ENCODE assay signal across 19 mouse cellular contexts in genomic region chr2:75556744-75557143, GRCm38 (mm10).
DNase-seq lines count a peak whose midpoint lies in the region; ATAC-seq and TF ChIP-seq lines count a peak whose summit lies in the region.
"Had no signal": no experiment of that assay in that cellular context is flagged by ENCODE, and none has a peak within 500 bp of the region (broad histone marks: within the 10 kb centered on the region; RNA-seq: fewer than 3 reads in every experiment).

No protein-coding gene starts in this region.

- H3K27ac ChIP-seq in lung, embryonic 14.5 days (ENCODE audit: low read depth), result no peak overlapping the region
- peak overlapping the region; percentile 67; the same call in 1 of the 2 replicates for H3K27ac ChIP-seq in limb, embryonic 13.5 days
- H3K27ac ChIP-seq: embryonic facial prominence, embryonic 12.5 days; heart, adult 2 months; heart, embryonic 15.5 days; hindbrain, embryonic 13.5 days; intestine, embryonic 15.5 days; liver, embryonic 13.5 days; macrophage; midbrain, embryonic 12.5 days had no signal

- H3K4me2 ChIP-seq in lung, embryonic 14.5 days, result no peak overlapping the region
- H3K4me2 ChIP-seq in limb, embryonic 13.5 days (replicated peaks), result peak overlapping the region; percentile 30
- H3K4me2 ChIP-seq: embryonic facial prominence, embryonic 12.5 days; heart, embryonic 15.5 days; hindbrain, embryonic 13.5 days; intestine, embryonic 15.5 days; liver, embryonic 13.5 days; midbrain, embryonic 12.5 days had no signal

- H3K9me3 ChIP-seq in lung, embryonic 14.5 days (ENCODE audit: low read depth, low read length), result no peaks in the 10 kb centered on the region
- no peaks in the 10 kb centered on the region for H3K9me3 ChIP-seq in limb, embryonic 13.5 days
- H3K9me3 ChIP-seq: embryonic facial prominence, embryonic 12.5 days; heart, embryonic 15.5 days; hindbrain, embryonic 13.5 days; intestine, embryonic 15.5 days; liver, embryonic 13.5 days; midbrain, embryonic 12.5 days had no signal

- H3K36me3 ChIP-seq in lung, embryonic 14.5 days (ENCODE audit: insufficient read depth), result no peaks in the 10 kb centered on the region
- no peaks in the 10 kb centered on the region for H3K36me3 ChIP-seq in limb, embryonic 13.5 days
- H3K36me3 ChIP-seq: embryonic facial prominence, embryonic 12.5 days; heart, embryonic 15.5 days; hindbrain, embryonic 13.5 days; intestine, embryonic 15.5 days; liver, embryonic 13.5 days; midbrain, embryonic 12.5 days had no signal

- no peak overlapping the region for H3K9ac ChIP-seq in lung, embryonic 14.5 days
- H3K9ac ChIP-seq in limb, embryonic 13.5 days, result no peak overlapping the region
- H3K9ac ChIP-seq: embryonic facial prominence, embryonic 12.5 days; heart, embryonic 15.5 days; hindbrain, embryonic 13.5 days; intestine, embryonic 15.5 days; liver, embryonic 13.5 days; midbrain, embryonic 12.5 days had no signal

- no peak for ATAC-seq in lung, embryonic 14.5 days (ENCODE audit: insufficient read depth)
- ATAC-seq in limb, embryonic 13.5 days (ENCODE audit: low FRiP score, low read depth), result no peak
- ATAC-seq in erythroid progenitor cell, adult 5-6 weeks (replicated peaks; ENCODE audit: low FRiP score, poor library complexity, severe bottlenecking), result no peak
- ATAC-seq: forebrain, embryonic 16.5 days; intestine, embryonic 15.5 days had no signal

- no peak overlapping the region for H3K4me3 ChIP-seq in lung, embryonic 14.5 days (ENCODE audit: low read depth, low read length)
- H3K4me3 ChIP-seq in limb, embryonic 13.5 days, result no peak overlapping the region
- H3K4me3 ChIP-seq: embryonic facial prominence, embryonic 12.5 days; heart, adult 2 months; heart, embryonic 15.5 days; hindbrain, embryonic 13.5 days; intestine, embryonic 15.5 days; liver, embryonic 13.5 days; midbrain, embryonic 12.5 days had no signal

- no peaks in the 10 kb centered on the region for H3K27me3 ChIP-seq in lung, embryonic 14.5 days (ENCODE audit: insufficient read depth, low read length)
- peaks cover 5% of the 10 kb centered on the region; the same call in 1 of the 2 replicates for H3K27me3 ChIP-seq in limb, embryonic 13.5 days
- H3K27me3 ChIP-seq: embryonic facial prominence, embryonic 12.5 days; heart, embryonic 15.5 days; hindbrain, embryonic 13.5 days; intestine, embryonic 15.5 days; liver, embryonic 13.5 days; midbrain, embryonic 12.5 days had no signal

- 44% methylated on average over 7 of the region's 7 CpGs for WGBS in lung, embryonic 14.5 days
- 57% methylated on average over 7 of the region's 7 CpGs for WGBS in limb, embryonic 13.5 days

- 0 out of 2 replicates have a peak, but pooled peaks cover 2% of the 10 kb centered on the region for H3K4me1 ChIP-seq in lung, embryonic 14.5 days (ENCODE audit: insufficient read depth)
- peaks cover 22% of the 10 kb centered on the region for H3K4me1 ChIP-seq in limb, embryonic 13.5 days
- H3K4me1 ChIP-seq: embryonic facial prominence, embryonic 12.5 days; intestine, embryonic 15.5 days; liver, embryonic 13.5 days; midbrain, embryonic 12.5 days had no signal

- DNase-seq in adrenal gland, adult 2 months, result peak; percentile 19
- no peak for DNase-seq in adrenal gland, postnatal 25 days
- no peak for DNase-seq in lung, embryonic 14.5 days
- DNase-seq in lung, adult 18-20 months, result no peak
- DNase-seq in Muller cell, postnatal 12 days (ENCODE audit: inconsistent ontology term), result peak; percentile 10
- DNase-seq in right cerebral cortex, postnatal 10 days (ENCODE audit: low spot score in 2 of 2), result no peak
- DNase-seq: heart, adult 2 months; liver, embryonic 13.5 days; spleen, adult 18-20 months; thymus, adult 2 months had no signal

- TF ChIP-seq CTCF in lung, embryonic 14.5 days (IDR thresholded peaks at IDR 0.05; ENCODE audit: low read depth), result 0 out of 2 replicates have a peak, but pooled peaks have one; percentile 6

Comparison
In these comparisons a context has a peak if more than half of its experiments do, and no peak if none do; other contexts are left out.
1. DNase-seq: peak in adrenal gland, adult 2 months (single experiment) and Muller cell, postnatal 12 days (single experiment); none in adrenal gland, postnatal 25 days (single experiment), lung, embryonic 14.5 days (single experiment), lung, adult 18-20 months (0 of 2) and right cerebral cortex, postnatal 10 days (0 of 2).